Mouse (Mus musculus): Measurements from ENCODE around the gene Agap3. TPM values are rescaled to one million over a fixed set of nuclear protein-coding genes. Genes with fewer than 3 reads are reported as not detected.

Agap3 gene
- total and polyA plus RNA-seq, 2 experiments from 2014 or later = 140 to 296 TPM

DNA sequence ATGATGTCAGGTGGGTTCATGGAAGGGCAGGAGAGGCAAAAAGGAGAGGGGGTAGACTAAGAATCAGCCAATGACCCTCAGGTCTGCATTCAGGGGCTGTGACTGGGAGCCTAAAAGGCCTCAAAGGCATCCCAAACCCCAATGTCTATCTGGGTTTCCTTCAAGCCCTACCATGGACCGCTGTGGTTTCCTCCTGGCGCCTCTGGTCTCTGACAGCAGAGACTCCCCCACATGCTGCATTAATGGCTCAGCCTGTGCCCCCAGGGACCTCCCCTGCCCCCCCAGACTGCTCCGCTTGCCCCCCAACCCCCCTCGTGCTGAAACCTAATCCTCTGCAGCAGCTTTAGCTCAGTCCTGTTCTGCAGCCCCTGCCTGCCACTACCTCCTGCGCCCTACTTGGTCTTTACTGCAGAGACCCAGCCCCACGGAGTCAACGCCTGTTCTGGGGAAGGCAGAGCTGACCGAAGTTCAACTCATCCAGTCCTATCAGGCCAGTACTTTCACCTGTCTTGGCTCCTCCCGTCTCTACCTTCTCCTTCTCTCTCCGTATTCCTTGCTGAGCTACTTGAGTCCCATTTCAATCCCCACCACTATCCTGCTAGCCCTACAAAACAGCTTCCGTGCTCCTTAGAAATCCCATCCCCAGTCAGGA is 38.8 kb upstream of the Agap3 start, which contains the start of gene Asic3:
Gene Asic3 (plus strand): TSS at position 351 of the 652 bp plus-strand sequence.
- H3K27me3 ChIP-seq (ENCODE audit: insufficient read depth, low read length) = no peaks in the 10 kb centered on the region
- no peak for TF ChIP-seq CTCF (IDR thresholded peaks at IDR 0.05; ENCODE audit: low read depth)
- H3K36me3 ChIP-seq (ENCODE audit: insufficient read depth) = peaks cover 8% of the 10 kb centered on the region; the same call in 1 of the 2 replicates
- no peak within 1 kb of the TSS for H3K4me2 ChIP-seq (ENCODE audit: low read depth)
- no peak within 1 kb of the TSS for H3K4me3 ChIP-seq (ENCODE audit: low read depth, low read length)
- no peak for DNase-seq
- H3K27ac ChIP-seq (ENCODE audit: low read depth, low read length) = no peak within 1 kb of the TSS
- no peak for ATAC-seq
- H3K4me1 ChIP-seq (ENCODE audit: insufficient read depth) = no peaks in the 10 kb centered on the region; the same call in 1 of the 2 replicates
- H3K9ac ChIP-seq = no peak within 1 kb of the TSS
- 55% methylated on average over 11 of the region's 11 CpGs for WGBS
- no peaks in the 10 kb centered on the region for H3K9me3 ChIP-seq (ENCODE audit: low read length)

DNA sequence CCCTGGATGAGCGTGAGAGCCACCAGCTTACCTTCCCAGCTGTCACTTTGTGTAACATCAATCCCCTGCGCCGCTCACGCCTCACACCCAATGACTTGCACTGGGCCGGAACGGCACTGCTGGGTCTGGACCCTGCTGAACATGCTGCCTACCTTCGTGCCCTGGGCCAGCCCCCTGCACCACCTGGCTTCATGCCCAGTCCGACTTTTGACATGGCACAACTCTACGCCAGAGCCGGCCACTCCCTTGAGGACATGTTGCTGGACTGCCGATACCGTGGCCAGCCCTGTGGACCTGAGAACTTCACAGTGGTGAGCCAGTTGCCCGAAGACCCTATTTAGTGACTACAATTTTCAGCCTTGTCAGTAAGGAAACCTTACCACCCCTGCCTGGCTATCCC is 38.0 kb upstream of the Agap3 start:
- no peak for ATAC-seq

DNA sequence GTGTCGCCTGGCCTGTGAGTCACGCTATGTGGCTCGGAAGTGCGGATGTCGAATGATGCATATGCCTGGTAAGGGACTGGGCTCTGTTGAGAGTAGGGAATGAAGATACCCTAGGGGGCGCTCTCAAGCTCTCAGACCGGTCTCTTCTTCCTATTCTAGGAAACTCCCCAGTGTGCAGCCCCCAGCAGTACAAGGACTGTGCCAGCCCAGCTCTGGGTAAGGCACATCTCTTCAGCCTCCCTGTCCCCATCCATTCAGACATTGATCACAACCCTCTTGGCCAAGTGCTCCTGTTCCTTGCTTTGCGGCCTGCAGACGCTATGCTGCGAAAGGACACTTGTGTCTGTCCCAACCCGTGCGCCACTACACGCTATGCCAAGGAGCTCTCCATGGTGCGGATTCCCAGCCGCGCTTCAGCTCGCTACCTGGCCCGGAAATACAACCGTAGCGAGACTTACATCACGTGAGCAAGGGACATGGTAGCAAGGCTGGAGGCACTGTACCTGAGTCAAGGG is 35.7 kb upstream of the Agap3 start:
- WGBS = 2% methylated on average over 21 of the region's 21 CpGs
- Histone ChIP-seq H3K4me1 (ENCODE audit: insufficient read depth) (no peaks in the 10 kb centered on the region; the same call in 1 of the 2 replicates), H3K4me3 (ENCODE audit: low read depth, low read length) (no peak overlapping the region), H3K4me2 (ENCODE audit: low read depth) (peak overlapping the region; percentile 6; the same call in 1 of the 2 replicates), H3K27me3 (ENCODE audit: insufficient read depth, low read length) (no peaks in the 10 kb centered on the region), H3K27ac (ENCODE audit: low read depth, low read length) (no peak overlapping the region), H3K36me3 (ENCODE audit: insufficient read depth) (peaks cover 34% of the 10 kb centered on the region), H3K9ac (peak overlapping the region; percentile 35), H3K9me3 (ENCODE audit: low read length) (no peaks in the 10 kb centered on the region)
- peak; percentile 84 for ATAC-seq
- peak; percentile 74 for DNase-seq
- TF ChIP-seq CTCF (IDR thresholded peaks at IDR 0.05; ENCODE audit: low read depth) = peak; percentile 67

More for the DNA sequence above, 38.0 kb upstream of the Agap3 start:
- Histone ChIP-seq H3K4me3 (ENCODE audit: low read depth, low read length) (no peak overlapping the region), H3K4me1 (ENCODE audit: insufficient read depth) (no peaks in the 10 kb centered on the region; the same call in 1 of the 2 replicates), H3K27me3 (ENCODE audit: insufficient read depth, low read length) (no peaks in the 10 kb centered on the region), H3K27ac (ENCODE audit: low read depth, low read length) (no peak overlapping the region), H3K9ac (no peak overlapping the region), H3K4me2 (ENCODE audit: low read depth) (no peak overlapping the region), H3K9me3 (ENCODE audit: low read length) (no peaks in the 10 kb centered on the region), H3K36me3 (ENCODE audit: insufficient read depth) (peaks cover 16% of the 10 kb centered on the region)
- no peak for DNase-seq
- 86% methylated on average over 13 of the region's 13 CpGs for WGBS
- no peak for TF ChIP-seq CTCF (IDR thresholded peaks at IDR 0.05; ENCODE audit: low read depth)

DNA sequence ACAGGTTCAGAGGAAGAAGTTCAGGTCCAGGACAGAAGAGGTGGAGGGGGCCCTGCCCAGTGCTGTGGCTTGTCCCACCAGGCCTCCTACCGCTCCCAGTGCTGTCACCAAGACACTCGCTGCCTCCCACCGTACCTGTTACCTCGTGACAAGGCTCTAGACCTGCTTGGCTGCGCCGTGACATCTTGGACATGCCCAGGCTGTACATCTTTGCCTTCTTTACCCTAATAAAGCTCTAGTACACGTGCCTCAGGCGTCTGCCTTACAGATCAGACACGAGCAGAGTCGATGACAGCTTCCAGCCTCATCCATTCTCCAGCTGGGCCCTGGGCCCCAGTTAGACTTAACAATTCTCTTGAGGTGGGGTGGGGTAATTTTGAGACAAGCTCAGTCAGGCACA is 34.4 kb upstream of the Agap3 start:
- 91% methylated on average over 10 of the region's 10 CpGs for WGBS
- Histone ChIP-seq H3K4me3 (ENCODE audit: low read depth, low read length) (no peak overlapping the region), H3K9ac (no peak overlapping the region), H3K36me3 (ENCODE audit: insufficient read depth) (peaks cover 38% of the 10 kb centered on the region), H3K4me1 (ENCODE audit: insufficient read depth) (peaks cover 3% of the 10 kb centered on the region; the same call in 1 of the 2 replicates), H3K9me3 (ENCODE audit: low read length) (no peaks in the 10 kb centered on the region), H3K27me3 (ENCODE audit: insufficient read depth, low read length) (no peaks in the 10 kb centered on the region), H3K4me2 (ENCODE audit: low read depth) (no peak overlapping the region), H3K27ac (ENCODE audit: low read depth, low read length) (no peak overlapping the region)
- no peak for ATAC-seq
- DNase-seq = no peak
- TF ChIP-seq CTCF (IDR thresholded peaks at IDR 0.05; ENCODE audit: low read depth) = no peak

DNA sequence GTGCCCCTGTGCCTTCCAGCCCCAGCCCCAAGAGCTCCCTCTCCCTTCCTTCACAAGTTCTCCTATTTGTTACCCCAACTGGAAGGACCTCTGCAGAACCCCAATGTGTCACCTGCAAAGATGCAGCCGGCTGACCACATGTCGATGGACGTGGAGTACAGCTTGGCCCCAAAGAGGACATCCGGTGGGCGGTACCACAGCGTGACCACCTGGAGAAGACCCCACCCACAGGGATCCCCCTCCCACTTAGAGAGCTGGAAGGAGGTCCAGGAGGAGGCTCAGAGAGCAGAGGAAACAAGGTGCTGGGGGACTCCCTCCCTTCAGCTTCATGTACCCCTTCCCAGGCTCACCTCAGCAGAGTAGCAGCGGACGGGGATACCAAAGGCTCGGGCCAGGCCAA is 31.6 kb upstream of the Agap3 start:
- ATAC-seq = no peak
- Histone ChIP-seq H3K9me3 (ENCODE audit: low read length) (no peaks in the 10 kb centered on the region), H3K27ac (ENCODE audit: low read depth, low read length) (no peak overlapping the region), H3K4me3 (ENCODE audit: low read depth, low read length) (no peak overlapping the region), H3K27me3 (ENCODE audit: insufficient read depth, low read length) (no peaks in the 10 kb centered on the region), H3K4me1 (ENCODE audit: insufficient read depth) (peaks cover 14% of the 10 kb centered on the region; the same call in 1 of the 2 replicates), H3K9ac (no peak overlapping the region), H3K36me3 (ENCODE audit: insufficient read depth) (peaks cover 38% of the 10 kb centered on the region), H3K4me2 (ENCODE audit: low read depth) (no peak overlapping the region)
- 87% methylated on average over 9 of the region's 9 CpGs for WGBS
- no peak for TF ChIP-seq CTCF (IDR thresholded peaks at IDR 0.05; ENCODE audit: low read depth)
- no peak for DNase-seq

DNA sequence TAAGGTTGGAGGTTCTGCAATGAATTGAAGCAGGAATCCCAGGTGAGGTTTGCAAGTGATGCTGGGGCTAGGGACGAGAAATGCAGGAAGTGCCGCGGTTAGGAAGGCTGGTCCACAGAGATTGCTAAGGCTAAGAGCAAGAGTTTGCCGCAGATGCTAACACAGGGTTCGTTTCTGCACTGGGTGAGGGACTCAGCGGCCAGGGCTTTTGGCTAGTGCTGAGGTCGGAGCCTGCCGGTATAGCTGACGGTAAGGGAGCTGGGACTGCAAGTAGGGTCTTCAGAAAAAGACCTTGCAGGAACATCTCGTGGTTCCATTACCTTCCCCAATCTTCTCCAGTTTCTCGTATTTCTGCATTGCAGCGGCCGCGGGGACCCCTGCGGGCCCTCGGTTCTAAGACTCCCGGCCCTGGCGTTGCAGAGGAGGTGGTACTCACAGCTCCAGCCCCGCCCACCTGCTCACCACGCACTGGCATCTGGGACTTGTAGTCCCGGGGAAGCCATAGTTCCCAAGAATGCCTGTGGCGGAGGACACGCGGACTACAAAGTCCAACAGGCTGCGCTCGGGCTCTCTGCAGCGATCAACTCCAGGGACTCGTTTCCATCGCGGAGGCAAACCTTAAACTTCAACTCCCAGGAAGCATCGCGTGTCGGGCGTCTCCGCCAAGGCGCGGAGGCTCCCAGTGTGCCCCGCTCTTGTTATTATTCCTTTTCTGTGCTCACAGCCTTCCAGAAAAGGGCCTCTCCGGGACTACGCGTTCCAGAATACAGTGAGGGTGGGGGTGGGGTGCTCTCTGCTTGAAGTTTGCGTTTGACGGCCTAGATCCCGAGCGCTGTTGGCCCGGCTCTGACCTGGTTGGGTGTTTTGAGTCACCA is 28.6 kb upstream of the Agap3 start, which contains the start of the genes Cdk5 and Slc4a2:
Gene Cdk5 (minus strand): TSS at position 402 of the 875 bp plus-strand sequence.
Gene Slc4a2 (plus strand): TSS at position 709 of the 875 bp plus-strand sequence.
- Histone ChIP-seq H3K4me1 (ENCODE audit: insufficient read depth) (peaks cover 14% of the 10 kb centered on the region; the same call in 1 of the 2 replicates), H3K4me2 (ENCODE audit: low read depth) (peak within 1 kb of the TSS; percentile 90), H3K9ac (peak within 1 kb of the TSS; percentile 76), H3K27me3 (ENCODE audit: insufficient read depth, low read length) (peaks cover 5% of the 10 kb centered on the region; the same call in 1 of the 2 replicates), H3K9me3 (ENCODE audit: low read length) (no peaks in the 10 kb centered on the region), H3K4me3 (ENCODE audit: low read depth, low read length) (peak within 1 kb of the TSS; percentile 63), H3K27ac (ENCODE audit: low read depth, low read length) (peak within 1 kb of the TSS; percentile 86), H3K36me3 (ENCODE audit: insufficient read depth) (peaks cover 33% of the 10 kb centered on the region)
- 1% methylated on average over 46 of the region's 46 CpGs for WGBS
- TF ChIP-seq CTCF (IDR thresholded peaks at IDR 0.05; ENCODE audit: low read depth) = no peak; the same call in 1 of the 2 replicates
- DNase-seq (peak; percentile 100), ATAC-seq (peak; percentile 98)

Measured in forebrain, postnatal 0 days (tissue).